Comparison of ENCODE assay signal across 18 mouse cellular contexts in the genomic region with DNA sequence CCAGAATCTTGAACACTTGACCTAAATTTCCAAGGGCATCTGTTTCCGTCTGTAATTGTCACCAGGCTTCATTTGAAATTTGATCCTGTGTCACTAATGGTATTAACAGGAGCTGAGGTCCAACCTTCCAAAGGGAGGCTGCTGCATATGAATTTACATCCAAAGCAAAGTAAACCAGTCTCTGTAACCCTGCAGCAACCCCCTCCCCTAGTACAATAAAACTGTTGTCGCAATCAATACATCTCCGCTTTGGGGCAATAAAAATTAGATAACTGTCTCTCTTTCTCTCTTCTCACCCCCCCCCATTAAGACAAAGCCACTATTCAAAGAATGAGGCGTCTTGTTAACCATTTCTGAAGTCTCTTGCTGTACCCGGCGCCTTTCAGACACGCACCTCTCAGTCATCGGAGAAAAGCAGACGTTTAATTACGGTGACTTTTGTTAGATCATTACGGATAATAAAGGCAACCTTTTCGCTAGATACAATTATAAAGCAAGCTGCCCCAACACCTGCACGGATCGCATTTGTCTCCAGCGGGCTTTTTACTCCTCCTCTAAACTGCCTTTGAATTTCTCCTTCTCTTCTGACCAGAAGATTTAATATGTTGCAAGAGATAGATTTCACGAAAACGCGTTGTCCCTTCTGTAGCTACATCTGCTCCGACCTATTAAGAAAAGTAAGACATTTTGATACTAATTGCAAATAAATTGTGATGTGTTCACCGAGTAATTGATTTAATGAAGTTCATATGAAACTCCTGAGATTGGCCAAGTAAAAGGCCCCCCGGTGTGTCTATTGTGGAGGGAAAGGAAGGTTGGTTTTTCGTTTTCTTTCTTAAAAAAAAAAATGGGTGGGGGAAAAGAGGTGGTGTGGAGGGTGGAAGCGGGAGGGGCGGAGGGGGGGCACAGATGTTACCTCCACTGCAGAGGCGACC.
DNase-seq lines count a peak whose midpoint lies in the region; ATAC-seq and TF ChIP-seq lines count a peak whose summit lies in the region.
"Had no signal": no experiment of that assay in that cellular context is flagged by ENCODE, and none has a peak within 500 bp of the region (broad histone marks: within the 10 kb centered on the region; RNA-seq: fewer than 3 reads in every experiment).

No protein-coding gene starts in this region.

- TF ChIP-seq CTCF in E14TG2a.4 (conservative IDR thresholded peaks at IDR 0.05; ENCODE audit: low read length) = no peak
- TF ChIP-seq CTCF in forebrain, postnatal 0 days (IDR thresholded peaks at IDR 0.05; ENCODE audit: low read depth) = no peak

- no peaks in the 10 kb centered on the region for H3K9me3 ChIP-seq in forebrain, embryonic 12.5 days
- no peaks in the 10 kb centered on the region for H3K9me3 ChIP-seq in forebrain, embryonic 11.5 days (ENCODE audit: control insufficient read depth, low read length)
- H3K9me3 ChIP-seq in E14TG2a.4 (ENCODE audit: low read length) = no peaks in the 10 kb centered on the region
- no peaks in the 10 kb centered on the region; the same call in 1 of the 2 replicates for H3K9me3 ChIP-seq in forebrain, postnatal 0 days (ENCODE audit: low read length)
- H3K9me3 ChIP-seq in limb, embryonic 13.5 days = no peaks in the 10 kb centered on the region
- H3K9me3 ChIP-seq in kidney, embryonic 16.5 days (ENCODE audit: low read length) = no peaks in the 10 kb centered on the region
- H3K9me3 ChIP-seq: limb, embryonic 12.5 days had no signal

- H3K4me2 ChIP-seq in forebrain, embryonic 12.5 days = peak overlapping the region; percentile 6; the same call in 1 of the 2 replicates
- no peak overlapping the region for H3K4me2 ChIP-seq in forebrain, embryonic 11.5 days (ENCODE audit: low read depth, low read length, severe bottlenecking)
- no peak overlapping the region for H3K4me2 ChIP-seq in forebrain, postnatal 0 days (ENCODE audit: low read depth)
- H3K4me2 ChIP-seq in limb, embryonic 13.5 days (replicated peaks) = no peak overlapping the region
- H3K4me2 ChIP-seq in kidney, embryonic 16.5 days (replicated peaks; ENCODE audit: low read depth, low read length) = no peak overlapping the region
- H3K4me2 ChIP-seq: heart, embryonic 11.5 days had no signal

- H3K9ac ChIP-seq in forebrain, embryonic 12.5 days = no peak overlapping the region
- no peak overlapping the region for H3K9ac ChIP-seq in forebrain, embryonic 11.5 days (ENCODE audit: low read length)
- no peak overlapping the region for H3K9ac ChIP-seq in forebrain, postnatal 0 days
- no peak overlapping the region for H3K9ac ChIP-seq in limb, embryonic 13.5 days
- no peak overlapping the region for H3K9ac ChIP-seq in kidney, embryonic 16.5 days (replicated peaks; ENCODE audit: low read length)
- H3K9ac ChIP-seq: limb, embryonic 12.5 days had no signal

- H3K36me3 ChIP-seq in forebrain, embryonic 12.5 days (replicated peaks) = no peaks in the 10 kb centered on the region
- no peaks in the 10 kb centered on the region for H3K36me3 ChIP-seq in forebrain, embryonic 11.5 days (ENCODE audit: control insufficient read depth, insufficient read depth, low read length)
- H3K36me3 ChIP-seq in E14TG2a.4 (ENCODE audit: insufficient read depth, low read length) = no peaks in the 10 kb centered on the region
- no peaks in the 10 kb centered on the region for H3K36me3 ChIP-seq in forebrain, postnatal 0 days (ENCODE audit: insufficient read depth)
- H3K36me3 ChIP-seq in limb, embryonic 13.5 days = no peaks in the 10 kb centered on the region
- no peaks in the 10 kb centered on the region for H3K36me3 ChIP-seq in kidney, embryonic 16.5 days (ENCODE audit: insufficient read depth, low read length)
- H3K36me3 ChIP-seq: limb, embryonic 12.5 days had no signal

- peaks cover 3% of the 10 kb centered on the region; the same call in 1 of the 2 replicates for H3K4me1 ChIP-seq in forebrain, embryonic 12.5 days
- peaks cover 2% of the 10 kb centered on the region; the same call in 1 of the 2 replicates for H3K4me1 ChIP-seq in forebrain, embryonic 11.5 days (replicated peaks; ENCODE audit: control insufficient read depth, insufficient read depth, low read length)
- peaks cover 43% of the 10 kb centered on the region for H3K4me1 ChIP-seq in E14TG2a.4 (replicated peaks; ENCODE audit: low read depth, low read length)
- H3K4me1 ChIP-seq in forebrain, postnatal 0 days (ENCODE audit: insufficient read depth) = no peaks in the 10 kb centered on the region
- no peaks in the 10 kb centered on the region for H3K4me1 ChIP-seq in limb, embryonic 13.5 days
- H3K4me1 ChIP-seq in kidney, embryonic 16.5 days (ENCODE audit: insufficient read depth, low read length) = no peaks in the 10 kb centered on the region
- H3K4me1 ChIP-seq: limb, embryonic 12.5 days had no signal

- peaks cover 22% of the 10 kb centered on the region for H3K27me3 ChIP-seq in forebrain, embryonic 12.5 days
- peaks cover 7% of the 10 kb centered on the region for H3K27me3 ChIP-seq in forebrain, embryonic 11.5 days (ENCODE audit: control insufficient read depth, insufficient read depth, low read length)
- H3K27me3 ChIP-seq in E14TG2a.4 (ENCODE audit: insufficient read depth, low read length) = peaks cover 42% of the 10 kb centered on the region
- H3K27me3 ChIP-seq in forebrain, postnatal 0 days (ENCODE audit: insufficient read depth, low read length) = peaks cover 4% of the 10 kb centered on the region
- H3K27me3 ChIP-seq in limb, embryonic 13.5 days = peaks cover 50% of the 10 kb centered on the region
- H3K27me3 ChIP-seq in kidney, embryonic 16.5 days (ENCODE audit: insufficient read depth, low read length) = peaks cover 78% of the 10 kb centered on the region

- H3K27ac ChIP-seq in forebrain, embryonic 12.5 days = no peak overlapping the region
- H3K27ac ChIP-seq in forebrain, embryonic 11.5 days (ENCODE audit: low read depth, low read length) = no peak overlapping the region; the same call in 1 of the 2 replicates
- H3K27ac ChIP-seq in forebrain, postnatal 0 days (ENCODE audit: low read depth, low read length) = no peak overlapping the region
- H3K27ac ChIP-seq in limb, embryonic 13.5 days = no peak overlapping the region
- H3K27ac ChIP-seq in kidney, embryonic 16.5 days (ENCODE audit: low read length) = no peak overlapping the region
- H3K27ac ChIP-seq: limb, embryonic 12.5 days had no signal

- ATAC-seq in forebrain, embryonic 12.5 days (ENCODE audit: low FRiP score) = no peak
- no peak for ATAC-seq in forebrain, embryonic 11.5 days (replicated peaks; ENCODE audit: low FRiP score)
- no peak for ATAC-seq in forebrain, postnatal 0 days
- ATAC-seq in limb, embryonic 13.5 days (ENCODE audit: low FRiP score, low read depth) = no peak
- no peak for ATAC-seq in kidney, embryonic 16.5 days (ENCODE audit: low FRiP score, low TSS enrichment)
- ATAC-seq: Patski had no signal

- H3K4me3 ChIP-seq in forebrain, embryonic 12.5 days (replicated peaks) = no peak overlapping the region
- no peak overlapping the region for H3K4me3 ChIP-seq in forebrain, embryonic 11.5 days (ENCODE audit: low read depth, low read length)
- 0 out of 2 replicates have a peak overlapping the region, but pooled peaks have one; percentile 23 for H3K4me3 ChIP-seq in E14TG2a.4 (replicated peaks; ENCODE audit: low read length)
- no peak overlapping the region for H3K4me3 ChIP-seq in forebrain, postnatal 0 days (ENCODE audit: low read depth, low read length)
- H3K4me3 ChIP-seq in limb, embryonic 13.5 days = 0 out of 2 replicates have a peak overlapping the region, but pooled peaks have one; percentile 7
- H3K4me3 ChIP-seq in kidney, embryonic 16.5 days (ENCODE audit: low read length) = no peak overlapping the region

- 20% methylated on average over 25 of the region's 25 CpGs for WGBS in forebrain, embryonic 12.5 days
- WGBS in forebrain, embryonic 11.5 days = 20% methylated on average over 25 of the region's 25 CpGs
- 31% methylated on average over 25 of the region's 25 CpGs for WGBS in forebrain, postnatal 0 days
- WGBS in limb, embryonic 13.5 days = 17% methylated on average over 23 of the region's 25 CpGs
- WGBS in kidney, embryonic 16.5 days = 26% methylated on average over 25 of the region's 25 CpGs

- DNase-seq in forebrain, embryonic 11.5 days (ENCODE audit: low spot score) = no peak
- DNase-seq in forebrain, postnatal 0 days = peak; percentile 33
- DNase-seq in spleen, postnatal 4 days (ENCODE audit: low spot score in 2 of 2) = no peak
- no peak for DNase-seq in liver
- DNase-seq: cerebellum, adult 11 months; cerebellum, postnatal 25 days; heart, postnatal 36 days; kidney, adult 18-20 months; kidney, postnatal 25 days; lung, postnatal 14 days; spleen, adult 18-20 months had no signal

Comparison
In these comparisons a context has a peak if more than half of its experiments do, and no peak if none do; other contexts are left out.
1. H3K4me3 ChIP-seq: peak in E14TG2a.4 (single experiment) and limb, embryonic 13.5 days (single experiment); none in forebrain, embryonic 12.5 days (single experiment), forebrain, embryonic 11.5 days (single experiment), forebrain, postnatal 0 days (single experiment) and kidney, embryonic 16.5 days (single experiment).